Mouse (Mus musculus) kidney, postnatal 10 days (tissue): Measurements from ENCODE around the gene Afg3l1.
"Not testable (repeated sequence)": the region's sequence is repeated elsewhere in the genome, so short reads cannot be mapped to it uniquely, and the experiment has no call there.

Experiments used
- DNase-seq: peaks from one replicate; pipeline ENCODE4 v3.0.0; 2021; ENCODE audit warnings: mixed read lengths

The Afg3l1 gene

DNA sequence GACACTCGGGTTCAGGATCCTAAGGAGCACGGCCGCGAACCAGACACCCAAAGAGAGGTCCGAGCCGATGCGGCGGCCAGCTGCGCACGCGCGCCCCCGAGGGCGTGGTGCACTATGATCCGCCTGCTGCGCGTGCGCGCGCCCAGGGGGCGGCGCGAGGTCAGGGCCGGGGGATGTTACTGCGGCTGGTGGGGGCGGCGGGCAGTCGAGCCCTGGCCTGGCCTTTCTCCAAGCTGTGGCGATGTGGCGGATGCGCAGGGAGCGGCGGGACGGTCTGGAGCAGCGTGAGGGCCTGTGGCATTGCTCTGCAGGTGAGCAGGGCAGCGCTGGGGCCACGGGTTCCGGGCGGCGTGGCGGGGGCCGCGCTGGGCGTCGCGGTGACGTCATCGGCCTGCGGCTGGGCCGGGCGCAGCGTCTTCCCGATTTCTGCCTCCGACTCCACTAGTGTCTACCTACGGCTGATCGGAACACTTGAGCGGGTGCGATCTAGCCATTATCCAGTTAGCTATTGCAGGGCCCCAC, at the start of gene Afg3l1:
Gene Afg3l1 (plus strand): TSS at position 167 of the 522 bp plus-strand sequence.
- peak; percentile 97 for DNase-seq

GRCm38 (mm10) chr8:123428343-123428893, 49.3 kb upstream of the Afg3l1 start:
- no peak for DNase-seq

- DNase-seq: no peak
Observed at GRCm38 (mm10) chr8:123428939-123429721, 48.6 kb upstream of the Afg3l1 start.

GRCm38 (mm10) chr8:123429722-123430013, 48.0 kb upstream of the Afg3l1 start:
- DNase-seq: not testable (repeated sequence)

- DNase-seq: not testable (repeated sequence)
Observed at GRCm38 (mm10) chr8:123430936-123431335, 46.8 kb upstream of the Afg3l1 start.

- no peak for DNase-seq
Observed at GRCm38 (mm10) chr8:123431616-123432365, 45.9 kb upstream of the Afg3l1 start.

DNA sequence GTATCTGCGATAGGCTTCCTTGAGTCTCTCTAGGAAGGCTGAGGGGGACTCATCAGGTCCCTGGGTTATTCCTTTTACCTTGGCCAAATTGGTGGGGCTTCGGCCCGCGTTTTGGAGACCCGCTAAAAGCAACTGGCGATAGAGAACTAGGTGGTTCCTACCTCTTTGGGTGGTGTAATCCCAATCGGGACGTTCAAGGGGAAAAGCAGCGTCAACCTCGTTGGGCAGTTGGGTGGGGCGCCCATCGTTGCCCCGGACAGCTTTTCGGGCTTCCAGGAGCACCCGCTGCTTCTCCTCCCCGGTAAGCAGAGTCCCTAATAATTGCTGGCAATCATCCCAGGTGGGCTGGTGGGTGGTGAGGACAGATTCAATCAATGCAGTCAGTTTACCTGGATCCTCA, 45.3 kb upstream of the Afg3l1 start:
- DNase-seq: no peak

GRCm38 (mm10) chr8:123433241-123433974, 44.3 kb upstream of the Afg3l1 start:
- DNase-seq: not testable (repeated sequence)

- no peak for DNase-seq
Observed at GRCm38 (mm10) chr8:123441788-123442187, 35.9 kb upstream of the Afg3l1 start.

DNA sequence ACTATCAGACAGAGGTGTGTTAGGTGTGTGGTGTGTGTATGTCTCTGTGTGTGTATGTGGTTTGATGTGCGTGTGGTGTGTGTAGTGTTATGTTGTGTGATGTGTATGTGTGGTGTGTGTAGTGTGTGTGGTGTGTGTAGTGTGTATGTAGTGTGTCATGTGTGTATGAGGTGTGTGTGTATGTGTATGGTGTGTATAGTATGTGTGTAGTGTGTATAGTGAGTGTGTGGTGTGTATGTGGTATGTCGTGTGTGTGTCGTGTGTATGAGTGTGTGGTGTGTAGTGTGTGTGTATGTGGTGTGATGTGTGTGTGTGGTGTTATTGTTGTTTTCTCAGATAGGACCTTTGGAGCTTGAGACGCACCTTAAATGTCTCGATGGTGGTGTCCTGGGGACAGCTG, 35.4 kb upstream of the Afg3l1 start:
- DNase-seq: no peak

- DNase-seq: peak; percentile 97
Observed at GRCm38 (mm10) chr8:123442871-123443575, 34.7 kb upstream of the Afg3l1 start.

DNA sequence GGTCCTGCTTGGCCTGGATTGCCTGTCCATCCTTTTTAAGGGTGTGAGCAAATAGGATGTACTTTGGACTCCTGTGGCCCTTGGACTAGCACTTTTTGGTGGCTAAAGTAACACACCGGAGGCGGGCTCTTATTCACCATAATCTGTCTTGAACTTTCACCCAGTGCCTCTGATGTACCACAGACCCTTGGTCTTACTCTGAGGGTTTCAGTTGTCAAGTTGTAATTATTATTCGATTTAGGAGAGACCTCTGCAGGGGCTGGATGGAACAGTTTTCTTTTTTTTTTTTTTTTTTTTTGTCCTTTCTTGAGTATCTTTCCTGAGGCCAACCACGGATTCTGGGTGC, 34.2 kb upstream of the Afg3l1 start:
- peak; percentile 57 for DNase-seq

GRCm38 (mm10) chr8:123444131-123444530, 33.6 kb upstream of the Afg3l1 start:
- no peak for DNase-seq

GRCm38 (mm10) chr8:123445981-123446380, 31.7 kb upstream of the Afg3l1 start:
- no peak for DNase-seq

DNA sequence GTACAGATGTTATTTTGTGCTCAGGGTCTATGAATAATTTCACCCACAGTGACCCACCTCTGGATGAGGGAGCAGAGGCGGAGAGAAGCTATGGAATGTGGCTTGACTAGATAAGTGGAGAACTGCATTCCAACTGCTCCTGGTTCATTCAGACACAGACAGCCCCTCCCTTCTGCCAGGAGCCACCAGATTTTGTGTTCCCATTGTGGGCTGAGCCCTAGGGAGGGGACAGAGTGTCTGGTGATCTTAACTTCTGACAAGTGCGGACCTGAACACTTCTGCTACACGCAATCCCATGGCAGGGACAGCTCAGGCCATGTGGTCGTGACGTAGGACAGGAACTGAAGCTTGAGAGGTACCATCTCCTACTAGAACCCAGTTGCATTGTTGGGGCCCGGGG, 30.9 kb upstream of the Afg3l1 start:
- no peak for DNase-seq

DNA sequence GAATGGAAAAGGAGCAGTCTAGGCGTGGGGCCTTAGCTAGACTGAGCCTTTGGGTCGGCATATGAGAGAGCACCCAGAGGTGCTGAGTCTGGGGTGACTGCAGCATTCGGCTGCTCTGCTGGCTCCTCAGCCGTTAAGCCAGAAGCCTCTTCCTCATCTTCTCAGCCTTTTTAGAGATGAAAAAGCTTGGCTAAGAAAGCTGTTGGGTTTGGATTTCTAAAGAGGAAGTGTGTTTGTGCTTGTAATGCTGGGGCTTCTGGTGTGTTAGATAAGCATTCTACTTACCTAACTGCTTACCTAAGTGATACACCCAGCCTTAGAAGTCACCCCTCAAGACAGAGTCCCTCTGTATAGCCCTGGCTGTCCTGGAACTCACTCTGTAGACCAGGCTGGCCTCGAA, 26.9 kb upstream of the Afg3l1 start:
- DNase-seq: no peak

DNA sequence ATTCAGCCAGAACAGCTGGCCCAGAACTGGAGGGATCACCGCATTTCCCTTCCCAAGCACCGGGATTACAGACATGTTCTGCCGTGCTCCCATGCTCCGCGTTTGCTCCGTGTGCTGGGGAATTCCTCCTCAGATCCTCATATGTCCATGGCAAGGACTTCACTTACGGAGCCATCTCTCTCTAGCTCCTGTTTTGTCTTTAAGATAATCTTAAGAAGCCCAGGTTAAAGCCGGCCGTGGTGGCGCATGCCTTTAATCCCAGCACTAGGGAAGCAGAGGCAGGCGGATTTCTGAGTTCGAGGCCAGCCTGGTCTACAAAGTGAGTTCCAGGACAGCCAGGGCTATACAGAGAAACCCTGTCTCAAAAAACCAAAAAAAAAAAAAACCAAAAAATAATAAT, 26.0 kb upstream of the Afg3l1 start:
- DNase-seq: not testable (repeated sequence)

DNA sequence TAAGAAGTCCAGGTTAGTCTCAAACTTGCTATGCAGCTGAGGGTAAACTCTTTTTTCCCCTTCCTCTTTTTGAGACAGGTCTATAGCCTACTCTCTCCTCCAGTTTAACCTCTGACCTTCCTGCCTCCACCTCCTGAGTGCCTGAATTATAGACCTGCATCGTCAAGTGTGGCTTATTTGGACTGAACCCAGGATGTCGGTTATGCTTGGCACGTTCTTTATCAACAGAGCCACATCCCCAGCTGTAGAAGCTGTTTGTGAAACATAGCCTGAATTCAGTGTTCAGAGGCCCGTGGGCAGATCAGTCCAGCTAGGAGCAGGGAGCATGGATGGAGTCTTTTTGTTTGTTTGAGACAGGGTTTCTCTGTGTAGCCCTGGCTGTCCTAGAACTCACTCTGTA, 25.6 kb upstream of the Afg3l1 start:
- DNase-seq: no peak

DNA sequence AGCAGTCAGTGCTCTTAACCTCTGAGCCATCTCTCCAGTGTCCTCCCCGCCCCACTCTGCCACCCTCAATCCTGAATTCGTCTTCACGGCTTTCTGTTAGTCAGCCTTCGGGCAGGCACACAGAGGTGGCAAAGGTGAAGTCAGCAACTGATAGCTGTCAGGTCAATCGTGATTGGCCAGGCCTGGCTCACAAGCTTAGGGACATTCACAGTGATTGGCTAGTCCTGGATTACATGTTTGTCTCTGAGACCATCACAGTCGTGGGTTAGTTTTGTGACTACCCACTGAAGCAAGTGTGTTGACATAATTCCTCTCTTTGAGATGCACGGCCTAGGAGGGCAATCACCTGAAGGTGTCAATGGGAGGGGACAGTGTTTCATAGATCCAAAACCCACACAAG, 24.4 kb upstream of the Afg3l1 start:
- no peak for DNase-seq

- DNase-seq: no peak
Observed at GRCm38 (mm10) chr8:123453951-123454350, 23.8 kb upstream of the Afg3l1 start.

GRCm38 (mm10) chr8:123454559-123454958, 23.1 kb upstream of the Afg3l1 start:
- DNase-seq: no peak

GRCm38 (mm10) chr8:123463651-123464050, 14.1 kb upstream of the Afg3l1 start:
- DNase-seq: no peak

GRCm38 (mm10) chr8:123467476-123467875, 10.2 kb upstream of the Afg3l1 start:
- no peak for DNase-seq
